Mouse (Mus musculus) intestine, embryonic 14.5 days (tissue): Measurements from ENCODE around the gene Dmpk. TPM values are rescaled to one million over a fixed set of nuclear protein-coding genes. Genes with fewer than 3 reads are reported as not detected.

Source experiments
- ATAC-seq: fragments of 200-750 bp; cut with Nextera tagmentation; replicated peaks from 2 replicates; pipeline ENCODE4 v1.8.0; 2017; ENCODE audit warnings: low read depth, moderate number of reproducible peaks, moderate TSS enrichment, moderate library complexity; ENCODE audit not compliant: low FRiP score, low TSS enrichment
- DNase-seq: peaks from one replicate; pipeline ENCODE4 v3.0.0-alpha.2; 2018; ENCODE audit warnings: low spot score
- H3K27ac ChIP-seq: fragments of 300-500 bp; sonication (generic); 2 replicates; pipeline ENCODE4 v1.5.1; 2014; ENCODE audit warnings: low read depth, mild to moderate bottlenecking, control low read depth
- H3K27me3 ChIP-seq: fragments of 300-500 bp; sonication (generic); replicated peaks from 2 replicates; pipeline ENCODE4 v1.6.1; 2014; ENCODE audit warnings: low read length, control low read depth; ENCODE audit not compliant: control insufficient read depth, insufficient read depth
- H3K36me3 ChIP-seq: fragments of 300-500 bp; sonication (generic); 2 replicates; pipeline ENCODE4 v1.6.1; 2014; ENCODE audit warnings: low read length, control low read depth; ENCODE audit not compliant: control insufficient read depth, insufficient read depth
- H3K4me1 ChIP-seq: fragments of 300-500 bp; sonication (generic); replicated peaks from 2 replicates; pipeline ENCODE4 v1.6.1; 2014; ENCODE audit warnings: low read length, control low read depth, mixed read lengths; ENCODE audit not compliant: control insufficient read depth, insufficient read depth
- H3K4me2 ChIP-seq: fragments of 300-500 bp; sonication (generic); 2 replicates; pipeline ENCODE4 v1.6.1; 2014; ENCODE audit warnings: low read length
- H3K4me3 ChIP-seq: fragments of 300-500 bp; sonication (generic); 2 replicates; pipeline ENCODE4 v1.5.1; 2014; ENCODE audit warnings: low read depth, low read length, control low read depth, mixed read lengths
- H3K9ac ChIP-seq: fragments of 300-500 bp; sonication (generic); 2 replicates; pipeline ENCODE4 v1.6.1; 2014; ENCODE audit warnings: mild to moderate bottlenecking, low read length
- H3K9me3 ChIP-seq: fragments of 300-500 bp; sonication (generic); 2 replicates; pipeline ENCODE4 v1.6.1; 2016; ENCODE audit warnings: low read length, control low read depth; ENCODE audit not compliant: control insufficient read depth
- WGBS: fragments of 180-500 bp; shearing (Covaris S2); extraction: QIAGEN DNeasy Blood & Tissue Kit; methylation state at CpG from one replicate; pipeline ENCODE4 v1.1.7; 2014; 5-methylcytosine and 5-hydroxymethylcytosine counted together
- polyA plus RNA-seq: library from polyadenylated mRNA; unstranded; fragments of >200 nt; fragmentation: Nextera tagmentation; extraction: Ambion mirVana; gene quantifications from 2 replicates; pipeline ENCODE4 v1.2.1, GENCODE M21; 2014

Gene Dmpk
- polyA plus RNA-seq, 1 experiment from 2014 or later, result 57.4 TPM

GRCm38 (mm10) chr7:19091913-19092312 lies 8.3 kb downstream of the Dmpk start:
- ATAC-seq (no peak), DNase-seq (no peak)
- H3K27me3 ChIP-seq, result no peaks in the 10 kb centered on the region
- peaks cover 28% of the 10 kb centered on the region for H3K4me1 ChIP-seq
- H3K27ac ChIP-seq, result no peak overlapping the region; the same call in 1 of the 2 replicates
- no peaks in the 10 kb centered on the region for H3K9me3 ChIP-seq
- H3K36me3 ChIP-seq, result peaks cover 31% of the 10 kb centered on the region
- 54% methylated on average over 10 of the region's 17 CpGs for WGBS
- peak overlapping the region; percentile 21; the same call in 1 of the 2 replicates for H3K9ac ChIP-seq
- no peak overlapping the region for H3K4me3 ChIP-seq
- H3K4me2 ChIP-seq, result peak overlapping the region; percentile 91

GRCm38 (mm10) chr7:19092381-19093173 lies 8.9 kb downstream of the Dmpk start:
- Histone ChIP-seq H3K9ac (peak overlapping the region; percentile 40), H3K27ac (peak overlapping the region; percentile 96), H3K4me3 (peak overlapping the region; percentile 78), H3K36me3 (peaks cover 31% of the 10 kb centered on the region), H3K9me3 (no peaks in the 10 kb centered on the region), H3K4me1 (peaks cover 34% of the 10 kb centered on the region), H3K4me2 (peak overlapping the region; percentile 91), H3K27me3 (no peaks in the 10 kb centered on the region)
- peak; percentile 82 for DNase-seq
- peak; percentile 34 for ATAC-seq
- 9% methylated on average over 38 of the region's 38 CpGs for WGBS

GRCm38 (mm10) chr7:19093174-19093521 lies 9.5 kb downstream of the Dmpk start:
- peak overlapping the region; percentile 96 for H3K27ac ChIP-seq
- H3K9ac ChIP-seq, result peak overlapping the region; percentile 40
- peaks cover 36% of the 10 kb centered on the region for H3K4me1 ChIP-seq

DNA sequence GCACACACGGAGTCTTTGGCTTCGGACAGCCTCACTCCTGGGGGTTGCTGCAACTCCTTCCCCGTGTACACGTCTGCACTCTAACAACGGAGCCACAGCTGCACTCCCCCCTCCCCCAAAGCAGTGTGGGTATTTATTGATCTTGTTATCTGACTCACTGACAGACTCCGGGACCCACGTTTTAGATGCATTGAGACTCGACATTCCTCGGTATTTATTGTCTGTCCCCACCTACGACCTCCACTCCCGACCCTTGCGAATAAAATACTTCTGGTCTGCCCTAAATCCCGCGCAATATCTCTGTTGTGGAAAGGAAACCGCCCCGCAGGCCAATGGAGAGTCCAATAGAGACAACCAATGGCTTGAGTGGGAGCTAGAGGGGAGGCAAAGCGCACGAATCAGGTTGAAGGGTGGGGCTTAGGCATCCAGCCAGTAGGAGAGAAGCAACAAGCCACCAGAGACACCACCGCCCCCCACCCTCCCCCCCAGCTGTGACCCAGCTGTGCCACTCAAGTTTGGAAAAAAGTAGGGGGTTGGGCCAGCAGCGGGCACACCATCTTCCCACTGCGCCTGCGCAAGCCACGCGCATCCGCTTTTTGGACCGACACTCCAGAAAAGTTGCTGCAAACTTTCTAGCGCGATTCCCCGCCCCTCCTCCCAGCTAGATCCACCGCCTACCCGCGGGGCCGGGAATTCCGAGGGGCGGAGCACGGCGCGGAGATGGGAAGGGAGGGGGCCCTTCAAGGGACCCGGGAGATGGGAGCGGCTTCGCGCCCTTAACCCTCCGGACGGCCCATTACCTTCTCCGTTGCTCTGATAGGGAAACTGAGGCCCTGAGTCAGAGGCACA lies 10.1 kb downstream of the Dmpk start:
- Histone ChIP-seq H3K27ac (peak overlapping the region; percentile 96), H3K9me3 (no peaks in the 10 kb centered on the region), H3K36me3 (peaks cover 29% of the 10 kb centered on the region), H3K9ac (peak overlapping the region; percentile 81), H3K4me2 (peak overlapping the region; percentile 91), H3K4me1 (peaks cover 36% of the 10 kb centered on the region), H3K27me3 (no peaks in the 10 kb centered on the region), H3K4me3 (peak overlapping the region; percentile 78)
- ATAC-seq (peak; percentile 84), DNase-seq (peak; percentile 97)
- 1% methylated on average over 45 of the region's 45 CpGs for WGBS

More at GRCm38 (mm10) chr7:19093174-19093521, 9.5 kb downstream of the Dmpk start:
- H3K4me3 ChIP-seq, result peak overlapping the region; percentile 78
- no peaks in the 10 kb centered on the region for H3K27me3 ChIP-seq
- DNase-seq (peak; percentile 91), ATAC-seq (peak; percentile 56)
- 0% methylated on average over 12 of the region's 15 CpGs for WGBS
- no peaks in the 10 kb centered on the region for H3K9me3 ChIP-seq
- peak overlapping the region; percentile 91 for H3K4me2 ChIP-seq
- peaks cover 31% of the 10 kb centered on the region for H3K36me3 ChIP-seq

GRCm38 (mm10) chr7:19094471-19094825 lies 10.8 kb downstream of the Dmpk start, which contains the start of gene Six5:
Gene Six5, plus strand, starts transcription at chr7:19094594.
- no peaks in the 10 kb centered on the region for H3K9me3 ChIP-seq
- peaks cover 36% of the 10 kb centered on the region for H3K4me1 ChIP-seq
- H3K4me2 ChIP-seq, result peak within 1 kb of the TSS; percentile 91
- WGBS, result 3% methylated on average over 30 of the region's 36 CpGs
- peak within 1 kb of the TSS; percentile 81 for H3K9ac ChIP-seq
- H3K36me3 ChIP-seq, result peaks cover 26% of the 10 kb centered on the region
- H3K27me3 ChIP-seq, result no peaks in the 10 kb centered on the region
- DNase-seq (no peak), ATAC-seq (peak; percentile 0; the same call in 1 of the 2 replicates)
- H3K27ac ChIP-seq, result peak within 1 kb of the TSS; percentile 96
- H3K4me3 ChIP-seq, result peak within 1 kb of the TSS; percentile 78

DNA sequence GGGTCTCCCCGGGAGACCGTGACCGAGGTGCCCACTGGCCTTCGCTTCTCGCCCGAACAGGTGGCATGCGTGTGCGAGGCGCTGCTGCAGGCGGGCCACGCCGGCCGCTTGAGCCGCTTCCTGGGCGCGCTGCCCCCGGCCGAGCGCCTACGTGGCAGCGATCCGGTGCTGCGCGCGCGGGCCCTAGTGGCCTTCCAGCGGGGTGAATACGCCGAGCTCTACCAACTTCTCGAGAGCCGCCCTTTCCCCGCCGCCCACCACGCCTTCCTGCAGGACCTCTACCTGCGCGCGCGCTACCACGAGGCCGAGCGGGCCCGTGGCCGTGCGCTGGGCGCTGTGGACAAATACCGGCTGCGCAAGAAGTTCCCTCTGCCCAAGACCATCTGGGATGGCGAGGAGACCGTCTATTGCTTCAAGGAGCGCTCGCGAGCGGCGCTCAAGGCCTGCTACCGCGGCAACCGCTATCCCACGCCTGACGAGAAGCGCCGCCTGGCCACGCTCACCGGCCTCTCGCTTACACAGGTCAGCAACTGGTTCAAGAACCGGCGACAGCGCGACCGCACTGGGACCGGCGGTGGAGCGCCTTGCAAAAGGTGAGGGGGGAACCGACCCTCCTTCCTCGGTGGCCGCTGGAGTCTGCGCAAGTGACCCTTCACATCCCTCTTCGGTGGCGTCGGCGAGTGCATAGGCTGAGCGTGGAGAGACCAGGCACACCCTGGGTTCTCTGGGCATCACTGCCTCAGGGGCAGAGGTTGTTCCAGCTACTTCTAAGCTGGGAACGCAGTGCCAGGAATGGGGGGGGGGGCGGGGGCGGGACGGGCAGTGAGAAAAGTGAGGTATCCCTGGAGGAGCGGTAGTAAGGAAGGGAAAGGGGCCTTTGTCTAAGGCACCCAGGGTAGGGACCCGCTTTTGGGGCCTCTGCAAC lies 11.4 kb downstream of the Dmpk start:
- peak overlapping the region; percentile 78 for H3K4me3 ChIP-seq
- peak overlapping the region; percentile 91 for H3K4me2 ChIP-seq
- H3K4me1 ChIP-seq, result peaks cover 36% of the 10 kb centered on the region
- under 1% methylated on average over 79 of the region's 87 CpGs for WGBS
- ATAC-seq (no peak), DNase-seq (peak; percentile 84)
- peak overlapping the region; percentile 81 for H3K9ac ChIP-seq
- no peaks in the 10 kb centered on the region for H3K27me3 ChIP-seq
- H3K27ac ChIP-seq, result peak overlapping the region; percentile 96
- no peaks in the 10 kb centered on the region for H3K9me3 ChIP-seq
- peaks cover 25% of the 10 kb centered on the region for H3K36me3 ChIP-seq

GRCm38 (mm10) chr7:19095751-19096110 lies 12.1 kb downstream of the Dmpk start:
- ATAC-seq, result 0 out of 2 replicates have a peak, but pooled peaks have one; percentile 2
- under 1% methylated on average over 19 of the region's 19 CpGs for WGBS

More at GRCm38 (mm10) chr7:19095751-19096110, 12.1 kb downstream of the Dmpk start:
- Histone ChIP-seq H3K27ac (peak overlapping the region; percentile 96), H3K4me2 (peak overlapping the region; percentile 91), H3K36me3 (peaks cover 18% of the 10 kb centered on the region), H3K9ac (peak overlapping the region; percentile 81), H3K4me1 (peaks cover 36% of the 10 kb centered on the region), H3K9me3 (no peaks in the 10 kb centered on the region), H3K4me3 (peak overlapping the region; percentile 78), H3K27me3 (no peaks in the 10 kb centered on the region)
- DNase-seq, result peak; percentile 81
